Mouse (Mus musculus): ENCODE measurements around the gene Rpsa.

Rpsa gene

DNA sequence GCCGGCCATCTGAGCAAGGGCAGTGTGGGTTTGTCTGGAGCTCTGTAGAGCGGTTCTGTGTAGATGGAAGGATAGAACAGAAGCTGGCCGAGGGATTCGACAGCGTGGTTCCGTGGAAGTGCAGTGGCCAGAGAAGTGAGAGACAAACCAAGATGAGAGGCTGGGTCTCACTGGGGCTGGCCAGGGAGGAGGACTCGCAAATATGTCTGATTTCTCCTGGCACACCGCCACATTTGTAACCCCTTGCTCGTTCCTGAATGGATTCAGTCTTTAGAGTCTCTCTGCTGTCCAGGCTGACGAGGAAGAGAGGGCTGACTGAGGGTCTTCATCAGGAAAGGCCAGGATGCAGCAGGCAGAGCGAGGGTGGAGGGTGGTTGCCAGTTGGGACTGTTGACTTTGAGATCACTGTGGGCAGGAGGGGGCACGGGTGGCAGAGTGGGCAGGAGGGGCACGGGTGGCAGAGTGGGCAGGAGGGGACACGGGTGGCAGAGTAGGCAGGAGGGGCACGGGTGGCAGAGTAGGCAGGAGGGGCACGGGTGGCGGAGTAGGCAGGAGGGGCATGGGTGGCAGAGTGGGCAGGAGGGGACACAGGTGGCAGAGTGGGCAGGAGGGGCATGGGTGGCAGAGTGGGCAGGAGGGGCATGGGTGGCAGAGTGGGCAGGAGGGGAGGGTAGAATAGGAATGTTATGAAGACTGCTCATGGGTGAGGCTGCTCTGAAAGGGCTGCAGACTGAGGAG, 13.3 kb upstream of the Rpsa start:
- DNase-seq: no peak

DNA sequence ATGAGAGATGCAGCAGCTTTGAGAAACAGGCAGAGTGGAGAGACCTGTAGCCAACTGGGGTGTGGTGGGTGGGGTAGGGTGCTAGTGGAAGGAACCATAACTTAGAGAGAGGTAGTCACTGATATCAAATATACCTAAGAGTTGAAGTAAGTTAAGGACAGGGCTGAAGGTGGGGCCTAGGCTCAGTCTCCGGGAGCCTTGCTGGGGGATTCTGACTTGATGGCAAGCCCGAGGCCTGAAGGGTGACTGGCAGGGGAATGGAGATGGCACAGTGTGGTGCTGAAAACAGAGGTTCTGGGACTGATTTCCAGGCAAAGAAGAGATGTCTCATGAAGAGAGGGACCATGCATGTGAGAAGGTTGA, 12.7 kb upstream of the Rpsa start:
- no peak for DNase-seq

DNA sequence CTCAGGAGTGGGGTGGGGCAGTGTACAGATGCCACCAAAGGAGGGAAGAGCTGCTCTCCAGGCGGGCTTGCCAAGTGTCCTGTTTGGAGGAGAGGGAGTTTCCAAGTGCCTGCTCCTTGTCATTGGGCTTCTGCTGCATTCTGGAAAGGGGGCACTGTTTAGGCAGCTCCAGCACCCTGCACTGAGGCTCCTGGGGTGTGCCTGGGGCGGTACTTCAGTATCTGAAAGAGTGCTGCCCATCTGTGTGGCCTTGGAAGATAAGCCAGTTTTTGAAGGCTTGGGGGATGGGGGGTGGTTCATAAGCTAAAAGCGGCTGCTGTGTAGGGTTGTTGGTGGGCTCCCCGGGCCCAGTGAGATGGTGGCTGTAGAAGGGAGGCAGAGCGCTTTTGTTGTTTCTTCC, 11.9 kb upstream of the Rpsa start:
- DNase-seq: no peak

DNA sequence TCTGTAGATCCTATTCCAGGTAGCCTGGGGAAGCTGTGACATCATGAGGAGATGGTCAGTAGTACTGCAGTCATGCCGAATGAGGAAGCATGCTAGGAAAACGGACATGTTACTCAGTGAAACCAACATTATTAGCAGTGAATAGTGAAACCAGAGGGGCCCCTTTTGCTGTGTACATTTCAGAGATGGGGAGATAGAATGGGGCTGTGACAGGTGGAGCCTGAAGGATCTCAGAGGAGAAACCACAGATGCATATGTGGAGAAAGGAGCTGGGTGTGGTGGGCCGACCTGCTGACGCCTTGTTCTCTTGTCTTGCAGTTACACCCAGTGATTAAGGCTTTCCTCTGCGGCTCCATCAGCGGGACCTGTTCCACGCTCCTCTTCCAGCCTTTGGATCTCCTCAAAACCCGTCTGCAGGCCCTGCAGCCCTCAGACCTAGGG, 11.3 kb upstream of the Rpsa start:
- no peak for DNase-seq

DNA sequence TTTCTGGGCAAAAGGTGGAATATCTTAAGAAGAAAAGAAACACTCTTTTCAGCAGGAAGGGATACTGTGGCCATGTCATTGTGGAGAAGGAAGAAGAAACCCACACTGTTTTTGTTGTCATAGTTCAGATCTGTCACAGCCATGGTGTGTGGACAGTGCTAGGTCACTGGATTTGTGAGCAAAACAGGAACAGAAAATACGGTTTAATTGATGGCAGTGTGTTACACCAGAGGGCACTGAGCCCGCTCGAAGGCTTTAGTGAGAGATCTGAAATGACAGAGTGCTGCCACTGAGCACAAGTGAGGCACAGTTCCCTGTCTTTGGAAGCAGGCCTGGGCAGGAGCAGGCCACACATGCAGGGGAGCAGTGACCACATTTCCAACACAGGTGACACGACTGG, 9.3 kb upstream of the Rpsa start:
- DNase-seq: no peak

DNA sequence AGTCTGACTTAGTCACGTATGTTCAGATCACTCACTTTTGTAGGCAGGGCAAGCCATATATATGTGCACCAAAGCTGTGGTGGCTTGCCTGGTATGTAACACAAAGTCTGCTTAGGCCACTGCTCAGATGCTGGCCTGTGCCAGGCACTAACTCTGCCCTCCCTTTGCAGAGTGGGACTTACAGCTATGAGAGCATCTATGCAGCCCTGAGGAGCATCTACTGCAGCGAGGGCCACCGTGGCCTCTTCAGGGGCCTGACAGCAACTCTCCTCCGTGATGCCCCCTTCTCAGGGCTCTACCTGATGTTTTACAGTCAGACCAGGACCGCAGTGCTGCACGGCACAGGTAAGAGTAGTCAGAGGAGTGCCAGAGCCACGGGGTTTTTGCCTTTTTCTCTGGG, 7.0 kb upstream of the Rpsa start:
- no peak for DNase-seq

DNA sequence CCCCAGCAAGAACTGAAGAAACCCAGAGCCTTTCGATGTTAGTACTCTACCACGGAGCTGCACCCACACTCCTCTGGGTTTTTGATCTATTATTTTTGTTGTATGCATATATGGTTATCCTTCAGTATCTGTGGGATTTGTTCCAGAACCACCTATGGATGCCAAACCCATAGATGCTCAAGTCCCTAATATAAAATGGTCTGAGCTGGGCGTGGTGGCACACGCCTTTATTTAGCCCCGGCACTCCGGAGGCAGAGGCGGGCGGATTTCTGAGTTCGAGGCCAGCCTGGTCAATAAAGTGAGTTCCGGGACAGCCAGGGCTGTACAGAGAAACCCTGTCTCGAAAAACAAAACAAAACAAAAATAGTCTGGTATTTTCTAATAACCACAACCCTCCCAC, 621 bp upstream of the Rpsa start:
- DNase-seq: no peak

DNA sequence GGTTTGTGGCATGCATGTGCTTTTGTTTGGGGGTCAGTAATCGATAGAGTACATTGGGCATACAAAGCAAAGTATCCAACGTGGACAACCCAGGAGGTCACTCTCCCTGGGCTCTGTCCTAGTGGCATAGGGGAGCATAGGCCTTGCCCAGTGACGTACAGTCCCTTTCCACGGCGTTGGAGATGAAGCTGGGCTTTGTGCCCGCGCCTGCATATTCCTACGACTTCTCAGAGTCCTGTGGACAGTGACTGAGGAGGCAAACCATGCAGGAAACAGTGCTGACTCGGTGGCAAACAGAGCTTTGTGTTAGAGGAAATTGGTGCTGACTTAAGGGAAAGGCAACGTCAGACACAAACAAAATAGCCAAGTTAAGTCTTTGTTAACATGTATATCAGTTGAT, 1.8 kb downstream of the Rpsa start:
- no peak for DNase-seq

DNA sequence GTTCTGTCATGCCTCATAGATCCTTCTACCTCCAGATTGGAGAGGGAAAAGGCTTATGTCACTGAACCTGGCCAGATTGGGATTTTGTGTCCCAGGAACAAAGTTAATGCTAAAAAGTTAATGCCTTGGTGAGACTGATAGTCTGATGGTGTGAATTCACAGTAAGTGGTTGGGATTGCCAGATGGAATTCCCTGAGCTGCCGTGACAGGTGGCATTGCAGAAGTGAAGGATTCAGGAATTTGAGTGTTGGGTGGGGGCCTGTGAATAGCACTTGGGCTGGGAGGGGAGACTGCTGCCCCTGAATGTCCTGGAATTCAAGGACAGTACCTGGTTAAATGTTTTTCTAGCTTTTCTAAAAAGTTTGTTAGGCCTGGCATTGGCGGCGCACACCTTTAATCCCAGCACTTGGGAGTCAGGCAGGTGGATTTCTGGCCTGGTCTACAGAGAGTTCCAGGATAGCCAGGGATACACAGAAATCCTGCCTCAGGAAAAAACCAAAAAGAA, 4.3 kb downstream of the Rpsa start:
- no peak for DNase-seq

DNA sequence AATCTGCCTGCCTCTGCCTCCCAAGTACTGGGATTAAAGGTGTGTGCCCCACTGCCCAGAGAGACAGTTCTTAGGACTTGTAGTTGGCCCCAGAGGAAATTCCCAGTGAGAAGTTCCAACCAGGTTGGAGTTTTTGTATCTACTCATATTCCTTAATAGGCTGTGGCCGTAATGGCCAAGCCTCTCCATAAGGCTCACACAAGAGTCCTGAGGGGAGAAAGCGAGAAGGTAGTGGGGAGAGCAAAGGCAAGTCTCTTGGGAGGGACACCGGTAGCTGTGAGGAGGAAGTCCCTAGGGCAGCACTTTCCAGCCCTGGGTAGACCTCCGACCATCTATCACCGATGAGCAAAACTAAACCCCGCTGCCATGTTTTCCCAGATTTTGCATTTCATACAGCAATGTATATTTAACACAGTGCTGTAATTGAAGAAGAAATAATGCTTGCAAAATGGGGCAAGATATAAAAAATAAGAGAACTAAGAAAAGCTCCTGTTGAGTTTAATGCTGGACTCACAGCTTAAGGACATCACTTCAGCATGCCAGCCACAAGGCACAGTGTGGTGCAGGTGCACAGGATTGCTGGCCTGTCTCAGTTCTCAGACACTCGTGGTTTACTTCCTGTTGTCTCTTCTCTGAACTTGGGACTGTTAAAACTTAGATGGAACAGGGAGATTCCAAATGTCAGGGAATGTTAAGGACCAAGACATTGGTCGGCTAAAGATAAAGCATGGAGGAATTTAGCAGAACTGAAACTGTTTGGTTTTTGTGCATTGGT, 5.7 kb downstream of the Rpsa start:
- no peak for DNase-seq

DNA sequence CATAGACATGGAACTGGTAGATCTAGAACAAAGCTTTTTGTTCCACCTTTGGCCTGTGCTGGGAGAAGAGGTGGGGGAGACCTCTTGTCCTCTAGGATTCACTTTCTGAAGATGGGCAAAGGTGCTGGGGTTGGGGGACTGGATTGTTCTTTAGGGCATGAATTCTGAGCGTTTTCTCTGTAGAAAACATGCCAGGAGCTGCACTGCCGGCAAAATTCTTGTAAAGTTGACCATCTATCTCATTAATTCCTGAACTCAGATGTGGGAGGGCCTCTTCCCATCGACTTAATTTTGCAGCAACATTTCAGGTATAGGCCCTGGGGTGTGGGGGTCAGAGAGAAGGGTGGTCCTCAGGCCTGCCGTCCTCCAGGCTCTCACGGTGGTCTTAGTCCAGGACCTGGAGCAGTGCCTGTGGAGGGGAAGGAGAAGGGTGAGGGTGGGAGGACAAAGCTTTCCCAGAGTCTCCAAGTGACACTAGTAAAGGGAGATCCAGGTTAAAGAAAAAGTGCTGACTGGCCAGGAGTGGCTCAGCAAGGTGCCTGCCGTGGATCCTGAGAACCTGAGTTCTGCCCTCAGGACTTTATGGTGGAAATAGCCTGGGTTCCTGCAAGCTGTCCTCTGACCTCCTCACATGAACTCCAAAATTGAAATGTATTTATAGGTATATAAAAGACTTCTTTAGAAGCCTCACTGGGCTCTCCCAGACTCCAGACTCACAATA, 6.4 kb downstream of the Rpsa start:
- DNase-seq: no peak

DNA sequence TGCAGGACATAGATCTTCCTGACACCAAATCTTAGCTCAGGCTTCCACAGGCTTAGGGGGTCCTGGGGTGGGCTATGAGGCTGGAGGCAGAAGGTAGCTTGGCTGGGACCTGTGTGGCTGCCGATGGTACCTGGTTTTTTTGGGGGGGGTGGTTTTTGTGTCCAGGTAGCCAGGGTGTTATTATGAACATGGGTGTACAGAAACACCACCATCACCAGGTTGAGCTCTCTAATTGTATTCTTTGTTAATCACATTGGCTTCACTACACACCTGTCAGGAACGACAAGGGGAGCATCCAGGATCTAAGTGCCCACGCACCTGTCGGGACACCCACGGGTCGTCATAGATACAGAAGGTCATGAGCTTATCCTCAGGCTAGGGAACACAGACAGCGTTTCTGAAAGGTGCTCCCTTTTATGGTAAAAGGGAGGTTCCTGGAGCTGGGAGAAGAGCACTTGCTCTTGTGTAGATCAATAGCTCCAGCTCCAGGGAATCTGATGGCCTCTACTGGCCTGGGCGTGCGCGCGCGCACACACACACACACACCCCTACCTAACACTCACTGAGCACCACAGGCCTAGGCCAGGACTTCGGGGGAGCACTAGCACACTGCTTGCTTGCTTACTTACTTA, 7.2 kb downstream of the Rpsa start:
- DNase-seq: no peak

DNA sequence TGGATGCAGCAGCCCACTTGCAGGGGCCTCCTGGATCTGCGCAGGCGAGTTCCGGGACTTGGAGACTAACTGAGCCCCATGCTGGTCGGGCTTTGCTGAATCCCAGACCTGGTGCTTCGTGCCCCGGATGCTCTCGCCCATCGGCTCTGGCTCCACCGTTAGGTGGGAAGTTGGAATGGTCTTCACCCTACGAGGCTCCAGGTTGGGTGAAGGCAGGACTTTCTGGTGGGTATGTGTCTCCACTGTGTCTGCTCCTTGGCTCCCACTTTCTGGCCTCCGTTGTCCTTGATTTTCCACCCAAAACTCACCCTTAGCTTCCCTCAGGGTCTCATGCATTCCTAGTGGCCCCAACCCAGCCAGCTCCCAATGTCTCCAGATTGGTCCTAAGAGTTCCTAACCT, 8.0 kb downstream of the Rpsa start:
- no peak for DNase-seq

DNA sequence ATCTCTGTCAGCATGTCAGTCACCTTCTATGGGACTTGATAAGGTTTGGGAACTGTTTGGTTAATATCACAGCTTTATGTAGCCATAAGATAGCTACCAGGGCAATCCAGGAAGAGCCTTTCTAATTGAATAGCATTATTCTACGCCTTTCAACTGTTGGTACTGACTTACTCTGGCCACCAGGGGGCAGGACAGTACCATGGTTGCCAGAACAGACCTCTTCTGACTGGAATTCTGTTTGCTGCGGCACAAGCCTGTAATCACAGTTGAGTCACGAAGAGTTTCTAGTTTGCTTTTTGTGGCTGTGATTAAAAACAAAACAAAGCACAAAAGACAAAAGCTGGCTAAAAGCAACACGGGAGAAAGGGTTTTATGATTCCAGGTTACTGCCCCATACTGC, 13.2 kb downstream of the Rpsa start:
- peak; percentile 71 for DNase-seq

DNA sequence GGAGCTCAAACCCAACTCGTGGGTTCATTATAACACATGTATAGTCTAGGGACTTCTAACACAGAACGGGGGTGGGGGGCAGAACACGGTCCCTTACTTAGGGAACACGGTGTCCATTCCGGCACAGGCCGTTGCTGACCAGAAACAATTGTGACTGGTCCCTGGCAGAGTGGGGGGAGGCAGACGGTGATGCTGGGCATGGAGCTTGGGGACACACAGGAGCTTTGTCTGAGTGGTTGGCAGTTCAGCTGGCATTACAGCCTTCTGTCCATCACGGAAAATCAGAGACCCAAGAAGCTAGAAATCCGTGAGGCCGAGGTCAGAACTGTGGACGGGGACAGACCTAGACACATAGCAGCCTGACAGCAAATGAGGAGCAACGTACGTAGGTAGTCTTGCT, 17.0 kb downstream of the Rpsa start:
- no peak for DNase-seq

DNA sequence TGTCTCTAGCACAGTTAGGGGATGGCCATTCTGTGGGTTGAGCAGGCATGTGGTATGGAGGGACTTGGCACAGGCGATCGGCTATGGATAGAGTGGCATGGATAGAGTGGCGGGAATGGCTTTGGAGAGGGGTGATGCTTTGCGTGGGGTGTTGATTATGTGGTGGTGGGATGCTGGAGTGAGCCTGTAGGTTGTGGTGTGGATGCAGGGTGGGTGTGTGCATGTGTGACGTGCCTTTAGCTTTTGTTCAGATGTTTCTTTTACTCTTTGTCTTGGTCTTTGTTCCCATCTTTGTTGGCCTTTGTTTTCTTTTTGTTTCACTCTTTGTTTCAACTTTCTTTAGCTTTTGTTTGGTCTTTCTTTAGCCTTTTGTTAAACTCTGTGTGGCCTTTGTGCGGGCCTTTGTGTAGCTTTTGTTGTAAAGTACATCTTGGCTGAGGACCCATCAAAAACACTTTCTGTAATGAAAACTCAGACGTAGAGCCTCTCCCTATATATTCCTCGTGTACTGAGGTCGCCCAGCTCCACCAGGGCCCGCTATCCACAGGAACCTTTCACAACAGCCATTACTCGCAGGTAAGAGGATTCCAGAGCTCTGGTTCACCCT, 21.8 kb downstream of the Rpsa start, which contains the start of gene Mobp:
Gene Mobp, plus strand, starts transcription at position 486 of the 607 bp plus-strand sequence.
- no peak for DNase-seq

DNA sequence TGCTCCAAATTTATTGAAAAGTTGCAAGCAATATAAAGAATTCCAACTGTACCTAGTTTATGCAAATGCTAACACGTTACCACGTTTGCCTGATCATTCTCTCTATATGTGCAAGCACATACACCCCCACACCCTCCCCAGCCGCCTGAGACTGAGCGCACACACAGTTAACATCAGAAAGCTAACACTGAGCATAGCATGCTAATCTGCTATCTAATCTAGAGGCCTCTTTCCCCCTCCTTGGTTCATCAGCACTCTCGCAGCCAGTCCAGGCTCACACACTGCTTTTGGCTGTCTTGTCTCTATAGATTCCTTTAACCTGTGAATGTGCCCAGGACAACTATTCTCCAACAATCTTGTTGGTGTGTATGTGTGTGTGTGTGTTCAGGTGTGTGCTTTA, 23.7 kb downstream of the Rpsa start:
- no peak for DNase-seq

DNA sequence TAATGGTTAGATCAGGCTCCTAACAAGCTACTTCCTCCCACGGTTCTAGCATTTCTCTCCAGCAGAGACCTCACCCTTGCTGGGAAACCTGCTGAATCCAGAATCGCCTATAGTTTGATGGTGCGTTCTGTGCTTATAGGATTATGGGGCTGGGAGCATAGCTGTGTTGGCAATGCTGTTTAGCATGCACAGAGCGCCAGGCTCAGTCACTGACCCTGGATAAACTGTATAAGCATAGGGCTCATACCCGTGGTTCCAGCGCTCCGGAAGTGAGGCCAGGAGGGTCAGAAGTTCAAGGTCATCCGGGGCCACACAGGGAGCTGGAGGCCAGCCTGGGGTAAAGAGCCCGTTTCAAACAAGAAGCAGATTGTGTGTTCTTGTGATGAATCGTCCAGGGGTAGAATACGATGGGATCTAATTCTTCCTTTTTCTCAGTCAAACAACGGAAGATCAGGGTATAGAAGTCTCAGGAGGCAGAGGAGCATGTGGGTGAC, 24.5 kb downstream of the Rpsa start:
- DNase-seq: no peak

DNA sequence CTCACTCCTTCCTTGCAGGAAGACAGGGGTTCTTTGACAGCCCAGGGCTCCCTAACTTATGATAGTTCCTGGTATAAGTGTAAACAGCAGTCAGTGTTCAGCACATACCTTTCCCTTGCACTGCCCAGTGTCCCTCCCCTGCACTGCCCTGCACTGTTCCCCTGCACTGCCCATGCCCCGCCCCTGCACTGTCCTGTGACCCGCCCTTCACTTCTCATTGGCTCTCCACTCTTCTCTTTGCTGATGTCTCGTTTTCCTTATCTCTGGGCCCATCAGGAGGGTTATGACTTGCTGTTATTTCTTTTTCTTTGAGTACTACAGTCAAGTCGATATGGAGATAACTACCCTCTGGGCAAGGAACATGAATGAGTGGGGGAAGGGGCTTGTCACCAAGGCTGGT, 30.6 kb downstream of the Rpsa start:
- DNase-seq: no peak

DNA sequence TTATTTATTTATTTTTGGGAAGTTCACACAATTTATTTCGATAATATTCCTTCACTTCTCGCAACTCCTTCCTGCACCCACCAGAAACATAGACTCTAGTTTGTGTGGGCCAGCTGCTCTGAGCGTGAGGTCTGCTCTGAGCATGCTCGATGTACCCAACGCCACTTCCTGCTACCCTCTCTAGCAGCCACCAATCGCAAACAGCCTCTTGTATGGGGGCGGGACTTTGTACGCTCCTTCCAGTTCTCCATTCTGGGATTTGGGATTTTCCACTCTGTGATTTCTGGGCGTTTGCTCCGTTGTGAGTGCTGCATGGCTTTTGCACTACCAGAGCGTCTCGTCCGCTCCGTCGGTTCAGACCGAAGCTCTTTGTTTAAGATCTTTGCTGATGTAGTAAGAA, 36.4 kb downstream of the Rpsa start:
- DNase-seq: no peak

DNA sequence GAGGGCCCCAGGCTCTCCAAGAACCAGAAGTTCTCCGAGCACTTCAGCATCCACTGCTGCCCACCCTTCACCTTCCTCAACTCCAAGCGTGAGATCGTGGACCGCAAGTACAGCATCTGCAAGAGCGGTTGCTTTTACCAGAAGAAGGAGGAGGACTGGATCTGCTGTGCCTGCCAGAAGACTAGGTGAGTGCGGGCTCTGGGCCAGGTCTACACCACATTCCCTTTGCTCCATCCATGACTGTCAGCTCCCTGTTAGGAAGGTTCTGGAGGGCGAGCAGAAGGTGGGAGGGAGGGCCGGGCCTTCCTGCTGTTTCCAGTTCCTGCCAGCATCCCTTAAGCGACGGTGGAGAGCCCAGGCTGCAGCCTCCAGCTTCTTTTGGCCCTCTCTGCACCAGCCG, 40.3 kb downstream of the Rpsa start:
- no peak for DNase-seq

DNA sequence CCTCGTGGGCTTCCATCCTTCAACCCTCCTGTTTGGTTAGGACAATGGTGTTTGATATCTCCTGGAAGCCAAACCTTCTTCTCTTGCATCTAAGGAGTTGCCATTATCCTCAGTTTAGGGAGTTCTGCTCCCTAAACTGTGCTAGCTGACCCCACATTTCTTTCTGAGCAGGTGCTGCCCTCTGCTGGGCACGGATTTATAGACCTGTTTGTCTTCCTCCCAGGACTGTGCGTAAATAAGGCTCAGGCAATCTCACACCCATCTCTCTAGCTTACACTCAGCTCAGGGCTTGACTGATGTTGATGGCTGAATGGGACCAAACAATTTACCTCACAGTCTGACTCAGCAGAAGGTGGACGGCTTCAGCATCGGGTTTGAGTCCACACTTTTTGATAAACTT, 43.8 kb downstream of the Rpsa start:
- peak; percentile 73 for DNase-seq
